10 mouse cellular contexts compared by ENCODE assay signal in the genomic region with DNA sequence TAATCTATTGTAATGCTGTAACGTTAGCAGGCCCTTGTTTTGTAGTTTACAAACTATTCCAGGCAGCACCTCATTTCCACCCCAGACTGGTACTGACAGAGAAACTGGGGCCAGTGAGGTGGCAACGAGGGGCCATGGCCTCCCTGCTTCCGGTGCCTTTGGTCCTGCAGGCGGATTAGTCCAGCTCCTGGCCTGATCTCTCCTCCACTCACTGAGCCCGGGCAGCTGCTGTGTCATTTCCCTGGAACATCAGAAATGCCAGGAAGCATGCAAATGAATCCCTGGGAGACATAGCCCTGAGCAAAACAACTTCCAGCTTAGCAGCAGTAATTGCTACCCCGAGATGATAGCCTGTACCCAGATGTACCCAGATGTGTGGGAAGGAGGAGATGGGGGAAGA. TPM values are rescaled to one million over a fixed set of nuclear protein-coding genes. Genes with fewer than 3 reads are reported as not detected.
DNase-seq lines count a peak whose midpoint lies in the region; ATAC-seq and TF ChIP-seq lines count a peak whose summit lies in the region.
"Had no signal": no experiment of that assay in that cellular context is flagged by ENCODE, and none has a peak within 500 bp of the region (broad histone marks: within the 10 kb centered on the region; RNA-seq: fewer than 3 reads in every experiment).

No protein-coding gene starts in this region.

- H3K4me3 ChIP-seq in lung, embryonic 15.5 days: no peak overlapping the region
- H3K4me3 ChIP-seq in embryonic facial prominence, embryonic 13.5 days: no peak overlapping the region
- no peak overlapping the region for H3K4me3 ChIP-seq in hindbrain, postnatal 0 days (ENCODE audit: low read length)
- H3K4me3 ChIP-seq in stomach, embryonic 16.5 days (replicated peaks; ENCODE audit: low read length): no peak overlapping the region
- H3K4me3 ChIP-seq: erythroblast, embryonic 14.5 days; liver, embryonic 15.5 days had no signal

- no peaks in the 10 kb centered on the region for H3K36me3 ChIP-seq in lung, embryonic 15.5 days
- no peaks in the 10 kb centered on the region for H3K36me3 ChIP-seq in embryonic facial prominence, embryonic 13.5 days
- H3K36me3 ChIP-seq in hindbrain, postnatal 0 days (ENCODE audit: insufficient read depth, low read length): no peaks in the 10 kb centered on the region
- no peaks in the 10 kb centered on the region for H3K36me3 ChIP-seq in stomach, embryonic 16.5 days (ENCODE audit: control insufficient read depth, insufficient read depth, low read length)
- H3K36me3 ChIP-seq: G1E; liver, embryonic 15.5 days had no signal

- no peaks in the 10 kb centered on the region for H3K4me1 ChIP-seq in lung, embryonic 15.5 days
- peaks cover 8% of the 10 kb centered on the region for H3K4me1 ChIP-seq in embryonic facial prominence, embryonic 13.5 days
- H3K4me1 ChIP-seq in hindbrain, postnatal 0 days (ENCODE audit: insufficient read depth, low read length): no peaks in the 10 kb centered on the region
- no peaks in the 10 kb centered on the region for H3K4me1 ChIP-seq in stomach, embryonic 16.5 days (ENCODE audit: control insufficient read depth, insufficient read depth, low read length)
- H3K4me1 ChIP-seq: liver, embryonic 15.5 days had no signal

- H3K9me3 ChIP-seq in lung, embryonic 15.5 days: no peaks in the 10 kb centered on the region
- H3K9me3 ChIP-seq in embryonic facial prominence, embryonic 13.5 days: no peaks in the 10 kb centered on the region
- H3K9me3 ChIP-seq in hindbrain, postnatal 0 days (ENCODE audit: low read length): no peaks in the 10 kb centered on the region
- H3K9me3 ChIP-seq in stomach, embryonic 16.5 days (replicated peaks; ENCODE audit: control insufficient read depth, low read length): no peaks in the 10 kb centered on the region
- H3K9me3 ChIP-seq: G1E; liver, embryonic 15.5 days had no signal

- no peak overlapping the region for H3K4me2 ChIP-seq in lung, embryonic 15.5 days
- H3K4me2 ChIP-seq in embryonic facial prominence, embryonic 13.5 days: no peak overlapping the region
- no peak overlapping the region for H3K4me2 ChIP-seq in hindbrain, postnatal 0 days (ENCODE audit: low read depth, low read length)
- H3K4me2 ChIP-seq in stomach, embryonic 16.5 days (ENCODE audit: low read depth, low read length): no peak overlapping the region
- H3K4me2 ChIP-seq: liver, embryonic 15.5 days had no signal

- no peak for TF ChIP-seq CTCF in hindbrain, postnatal 0 days (IDR thresholded peaks at IDR 0.05; ENCODE audit: low read depth)

- H3K27ac ChIP-seq in lung, embryonic 15.5 days: peak overlapping the region; percentile 53; the same call in 1 of the 2 replicates
- H3K27ac ChIP-seq in embryonic facial prominence, embryonic 13.5 days: 0 out of 2 replicates have a peak overlapping the region, but pooled peaks have one; percentile 16
- peak overlapping the region; percentile 26; the same call in 1 of the 2 replicates for H3K27ac ChIP-seq in hindbrain, postnatal 0 days
- no peak overlapping the region for H3K27ac ChIP-seq in stomach, embryonic 16.5 days (ENCODE audit: low read length)
- H3K27ac ChIP-seq: liver, embryonic 15.5 days had no signal

- DNase-seq in lung, adult 18-20 months: no peak
- peak; percentile 24 for DNase-seq in hindbrain, postnatal 0 days (ENCODE audit: low spot score)
- no peak for DNase-seq in urinary bladder, adult 18-20 months (ENCODE audit: low spot score in 2 of 2)
- no peak for DNase-seq in adrenal gland, adult 2 months

- no peak for ATAC-seq in lung, embryonic 15.5 days (ENCODE audit: borderline replicate concordance, extremely low read depth, low FRiP score, low TSS enrichment)
- no peak for ATAC-seq in embryonic facial prominence, embryonic 13.5 days (ENCODE audit: insufficient number of reproducible peaks, insufficient read depth, low FRiP score, low TSS enrichment, low read depth)
- ATAC-seq in hindbrain, postnatal 0 days: peak; percentile 74
- ATAC-seq in stomach, embryonic 16.5 days (ENCODE audit: insufficient read depth, low FRiP score): no peak

- H3K27me3 ChIP-seq in lung, embryonic 15.5 days: no peaks in the 10 kb centered on the region
- H3K27me3 ChIP-seq in embryonic facial prominence, embryonic 13.5 days: peaks cover 8% of the 10 kb centered on the region
- H3K27me3 ChIP-seq in hindbrain, postnatal 0 days (ENCODE audit: insufficient read depth, low read length): no peaks in the 10 kb centered on the region
- H3K27me3 ChIP-seq in stomach, embryonic 16.5 days (ENCODE audit: control insufficient read depth, insufficient read depth, low read length): no peaks in the 10 kb centered on the region; the same call in 1 of the 2 replicates

- 37% methylated on average over 6 of the region's 6 CpGs for WGBS in lung, embryonic 15.5 days
- WGBS in embryonic facial prominence, embryonic 13.5 days: 36% methylated on average over 6 of the region's 6 CpGs
- 32% methylated on average over 6 of the region's 6 CpGs for WGBS in hindbrain, postnatal 0 days
- WGBS in stomach, embryonic 16.5 days: 47% methylated on average over 6 of the region's 6 CpGs

- no peak overlapping the region for H3K9ac ChIP-seq in lung, embryonic 15.5 days
- no peak overlapping the region for H3K9ac ChIP-seq in embryonic facial prominence, embryonic 13.5 days
- H3K9ac ChIP-seq in hindbrain, postnatal 0 days (replicated peaks; ENCODE audit: low read length): no peak overlapping the region
- 0 out of 2 replicates have a peak overlapping the region, but pooled peaks have one; percentile 10 for H3K9ac ChIP-seq in stomach, embryonic 16.5 days (ENCODE audit: low read length)
- H3K9ac ChIP-seq: liver, embryonic 15.5 days had no signal

RNA-seq across cellular contexts. Expression of gene Ercc6l, which starts 10.1 kb away (rescaled TPM):
- polyA plus RNA-seq in lung, embryonic 15.5 days (2015; fragmentation: Nextera tagmentation; extraction: Ambion mirVana): 17.0 and 17.1 TPM in 2 replicates
- 11.7 and 12.3 TPM in 2 replicates for polyA plus RNA-seq in embryonic facial prominence, embryonic 13.5 days (2015; fragmentation: Nextera tagmentation; extraction: Ambion mirVana)
- total RNA-seq in hindbrain, postnatal 0 days (2014; rRNA removed): 1.8 and 2.1 TPM in 2 replicates
- polyA plus RNA-seq in hindbrain, postnatal 0 days (2015; fragmentation: Nextera tagmentation; extraction: Ambion mirVana): 0.90 and 1.3 TPM in 2 replicates
- 9.7 and 10.1 TPM in 2 replicates for polyA plus RNA-seq in stomach, embryonic 16.5 days (2015; fragmentation: Nextera tagmentation; extraction: Ambion mirVana)
- total RNA-seq in adrenal gland, adult 2 months (2021): under 1 TPM; 0.28 to 0.63 TPM
- polyA plus RNA-seq in adrenal gland, adult 2 months (2012; rRNA removed): not detected in 2 replicates

RNA-seq across cellular contexts. Expression of gene Rps4x, which starts 22.2 kb away (rescaled TPM):
- 801 and 804 TPM in 2 replicates for polyA plus RNA-seq in lung, embryonic 15.5 days (2015; fragmentation: Nextera tagmentation; extraction: Ambion mirVana)
- polyA plus RNA-seq in embryonic facial prominence, embryonic 13.5 days (2015; fragmentation: Nextera tagmentation; extraction: Ambion mirVana): 839 and 866 TPM in 2 replicates
- total RNA-seq in hindbrain, postnatal 0 days (2014; rRNA removed): 649 and 725 TPM in 2 replicates
- polyA plus RNA-seq in hindbrain, postnatal 0 days (2015; fragmentation: Nextera tagmentation; extraction: Ambion mirVana): 376 and 394 TPM in 2 replicates
- 670 and 719 TPM in 2 replicates for polyA plus RNA-seq in stomach, embryonic 16.5 days (2015; fragmentation: Nextera tagmentation; extraction: Ambion mirVana)
- total RNA-seq in adrenal gland, adult 2 months (2021): 1,000 to 10,000 TPM in 1 of 2 experiments, 100 to 1,000 TPM in 1; 708 to 1,084 TPM
- 48.9 and 54.2 TPM in 2 replicates for polyA plus RNA-seq in adrenal gland, adult 2 months (2012; rRNA removed)

RNA-seq across cellular contexts. Expression of gene Pin4, which starts 47.7 kb away (rescaled TPM):
- 59.6 and 64.8 TPM in 2 replicates for polyA plus RNA-seq in lung, embryonic 15.5 days (2015; fragmentation: Nextera tagmentation; extraction: Ambion mirVana)
- 69.1 and 81.5 TPM in 2 replicates for polyA plus RNA-seq in embryonic facial prominence, embryonic 13.5 days (2015; fragmentation: Nextera tagmentation; extraction: Ambion mirVana)
- 2.2 and 5.3 TPM in 2 replicates for total RNA-seq in hindbrain, postnatal 0 days (2014; rRNA removed)
- polyA plus RNA-seq in hindbrain, postnatal 0 days (2015; fragmentation: Nextera tagmentation; extraction: Ambion mirVana): 50.1 and 57.6 TPM in 2 replicates
- 43.3 and 54.5 TPM in 2 replicates for polyA plus RNA-seq in stomach, embryonic 16.5 days (2015; fragmentation: Nextera tagmentation; extraction: Ambion mirVana)
- 10 to 100 TPM; 65.5 to 72.8 TPM for total RNA-seq in adrenal gland, adult 2 months (2021)
- not detected in 2 replicates for polyA plus RNA-seq in adrenal gland, adult 2 months (2012; rRNA removed)

Comparison
In these comparisons a context has a peak if more than half of its experiments do, and no peak if none do; other contexts are left out.
1. RNA of gene Pin4, which starts 47.7 kb away (polyA plus RNA-seq): 69.1 to 81.5 TPM in embryonic facial prominence, embryonic 13.5 days, 59.6 to 64.8 TPM in lung, embryonic 15.5 days, 43.3 to 54.5 TPM in stomach, embryonic 16.5 days and 50.1 to 57.6 TPM in hindbrain, postnatal 0 days; not detected in adrenal gland, adult 2 months; every median in the first group is over 10 times any median in the second.